Mouse (Mus musculus) left cerebral cortex, adult 9 months (tissue): ENCODE measurements around the gene Scgb2b27.
"Not testable (repeated sequence)": the region's sequence is repeated elsewhere in the genome, so short reads cannot be mapped to it uniquely, and the experiment has no call there.

ENCODE experiments used
- DNase-seq, 2 experiments: peaks; one replicate each; pipeline ENCODE4 v3.0.0; 2022; ENCODE audit warnings: low spot score in 2 of 2

The Scgb2b27 gene

GRCm38 (mm10) chr7:34013842-34014241, at the start of gene Scgb2b27:
Scgb2b27 (minus strand) TSS chr7:34013942.
- no peak for DNase-seq

GRCm38 (mm10) chr7:34036076-34036815, 22.5 kb upstream of the Scgb2b27 start:
- DNase-seq, result not testable (repeated sequence)

GRCm38 (mm10) chr7:34034579-34034978, 20.8 kb upstream of the Scgb2b27 start:
- not testable (repeated sequence) for DNase-seq

GRCm38 (mm10) chr7:34030026-34030425, 16.3 kb upstream of the Scgb2b27 start:
- DNase-seq, result no peak

- DNase-seq, result not testable (repeated sequence)
These were observed 13.5 kb upstream of the Scgb2b27 start for GRCm38 (mm10) chr7:34027202-34027601.

- no peak for DNase-seq
These were observed 11.9 kb upstream of the Scgb2b27 start for GRCm38 (mm10) chr7:34025641-34026040.

- not testable (repeated sequence) for DNase-seq
These were observed 7.4 kb upstream of the Scgb2b27 start, which contains the start of gene Scgb1b27 for GRCm38 (mm10) chr7:34021183-34021582. Scgb1b27 (plus strand) TSS chr7:34021483.

GRCm38 (mm10) chr7:33982281-33982680, 31.5 kb downstream of the Scgb2b27 start:
- peak in 1 of 2 experiments; percentile 24 for DNase-seq
